Mouse (Mus musculus): ENCODE data around the gene Sh3pxd2a.

DNA sequence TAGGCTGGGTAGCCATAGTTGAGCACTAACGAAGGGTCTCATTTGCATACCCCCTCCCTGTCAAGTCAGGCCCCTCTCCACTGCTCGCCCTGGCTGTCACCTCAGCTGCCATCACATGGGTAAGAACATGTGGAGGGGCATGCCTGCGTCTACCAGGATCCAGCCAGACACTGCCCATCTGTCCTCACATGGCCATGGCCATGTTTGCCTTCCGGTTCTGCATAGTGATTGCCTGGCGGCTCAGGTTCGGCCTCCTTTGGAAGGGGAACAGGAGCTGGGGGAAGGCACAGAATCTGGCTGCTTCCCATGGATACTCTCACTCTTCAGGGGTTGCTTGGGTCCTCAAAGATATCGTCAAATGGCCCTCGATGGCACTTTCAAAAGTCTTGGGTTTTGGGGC is 233.5 kb downstream of the Sh3pxd2a start:
- TF ChIP-seq EP300 (IDR thresholded peaks at IDR 0.05; ENCODE audit: low read depth) (no peak), CTCF (IDR thresholded peaks at IDR 0.05; ENCODE audit: low read depth) (no peak)

All from heart, postnatal 0 days (tissue).